In the genomic region with DNA sequence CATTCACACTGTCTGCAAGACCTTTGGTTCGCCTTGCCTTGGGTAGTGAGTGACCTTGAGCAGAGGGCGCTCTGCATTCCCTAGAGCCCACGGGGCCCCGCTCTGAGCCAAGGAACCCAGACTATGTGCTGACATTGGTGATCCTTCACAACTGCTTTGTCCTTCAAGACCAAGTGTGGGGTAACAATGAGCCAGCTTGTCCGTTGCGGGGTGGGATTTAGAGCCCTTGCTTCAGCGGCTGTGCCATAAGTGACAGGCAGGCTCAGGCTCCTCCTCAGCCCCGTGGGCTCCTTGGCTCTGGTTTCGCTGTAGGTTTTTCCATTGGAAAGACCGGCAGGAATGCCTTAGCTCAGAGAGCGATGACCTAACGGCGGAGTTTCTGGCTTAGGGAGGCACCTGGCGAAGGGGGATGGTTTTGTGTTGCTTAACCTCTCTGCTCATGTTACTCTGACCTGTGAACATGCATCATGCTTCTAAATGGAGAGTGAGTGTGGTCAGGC, we compare ENCODE assay signal across 9 mouse cellular contexts.
A peak's percentile ranks its signal among the peaks of the same experiment; 100 is the strongest.
DNase-seq lines count a peak whose midpoint lies in the region; ATAC-seq and TF ChIP-seq lines count a peak whose summit lies in the region.
"Had no signal": no experiment of that assay in that cellular context is flagged by ENCODE, and none has a peak within 500 bp of the region (broad histone marks: within the 10 kb centered on the region; RNA-seq: fewer than 3 reads in every experiment).

No protein-coding gene starts in this region.

- 68% methylated on average over 14 of the region's 14 CpGs for WGBS in hindbrain, embryonic 14.5 days
- WGBS in lung, adult 2 months: 84% methylated on average over 14 of the region's 14 CpGs

- no peak for TF ChIP-seq POLR2A in lung, adult 2 months (IDR thresholded peaks at IDR 0.05; ENCODE audit: borderline replicate concordance, extremely low read depth, low read depth, low read length)

- H3K9ac ChIP-seq in hindbrain, embryonic 14.5 days: no peak overlapping the region

- peak; percentile 50 for DNase-seq in adrenal gland, postnatal 10 days
- no peak for DNase-seq in adrenal gland, adult 8-10 months
- DNase-seq in retina, postnatal 1 day: peak; percentile 11
- DNase-seq in retina, embryonic 14.5 days (ENCODE audit: low spot score): no peak
- no peak for DNase-seq in hindbrain, embryonic 14.5 days (ENCODE audit: low spot score)
- no peak for DNase-seq in lung, adult 2 months
- no peak for DNase-seq in lung, postnatal 25 days (ENCODE audit: low spot score)
- DNase-seq in cerebellum, postnatal 36 days: no peak
- DNase-seq: lung, postnatal 10 days had no signal

- no peaks in the 10 kb centered on the region for H3K27me3 ChIP-seq in hindbrain, embryonic 14.5 days (ENCODE audit: control insufficient read depth, insufficient read depth, low read length)

- no peaks in the 10 kb centered on the region for H3K9me3 ChIP-seq in hindbrain, embryonic 14.5 days (ENCODE audit: control insufficient read depth, low read length)

- H3K4me1 ChIP-seq in hindbrain, embryonic 14.5 days (replicated peaks; ENCODE audit: control insufficient read depth, insufficient read depth, low read length): peaks cover 12% of the 10 kb centered on the region
- H3K4me1 ChIP-seq in lung, adult 2 months (ENCODE audit: control insufficient read depth, insufficient read depth, low read length): no peaks in the 10 kb centered on the region

- TF ChIP-seq CTCF in lung, adult 2 months (IDR thresholded peaks at IDR 0.05; ENCODE audit: insufficient read depth, low read length): no peak

- ATAC-seq in hindbrain, embryonic 14.5 days (ENCODE audit: low FRiP score): peak; percentile 29; the same call in 1 of the 2 replicates

- peak overlapping the region; percentile 21; the same call in 1 of the 2 replicates for H3K27ac ChIP-seq in hindbrain, embryonic 14.5 days

- H3K4me3 ChIP-seq in hindbrain, embryonic 14.5 days (replicated peaks; ENCODE audit: low read length): no peak overlapping the region
- H3K4me3 ChIP-seq in lung, adult 2 months (replicated peaks; ENCODE audit: extremely low read depth, low read depth, low read length): no peak overlapping the region

- no peak overlapping the region for H3K4me2 ChIP-seq in hindbrain, embryonic 14.5 days (replicated peaks)

- H3K36me3 ChIP-seq in hindbrain, embryonic 14.5 days (replicated peaks; ENCODE audit: control insufficient read depth, insufficient read depth): no peaks in the 10 kb centered on the region

Comparison
In these comparisons a context has a peak if more than half of its experiments do, and no peak if none do; other contexts are left out.
1. DNase-seq: peak in adrenal gland, postnatal 10 days (single experiment) and retina, postnatal 1 day (single experiment); none in adrenal gland, adult 8-10 months (single experiment), retina, embryonic 14.5 days (single experiment), hindbrain, embryonic 14.5 days (single experiment), lung, adult 2 months (single experiment), lung, postnatal 25 days (single experiment) and cerebellum, postnatal 36 days (0 of 2).